ENCODE assay signal across 9 mouse cellular contexts in genomic region chr14:93891371-93891746, GRCm38 (mm10). TPM values are rescaled to one million over a fixed set of nuclear protein-coding genes. Genes with fewer than 3 reads are reported as not detected.
DNase-seq lines count a peak whose midpoint lies in the region; ATAC-seq and TF ChIP-seq lines count a peak whose summit lies in the region.
"Had no signal": no experiment of that assay in that cellular context is flagged by ENCODE, and none has a peak within 500 bp of the region (broad histone marks: within the 10 kb centered on the region; RNA-seq: fewer than 3 reads in every experiment).

No protein-coding gene starts in this region.

- peak overlapping the region; percentile 67 for H3K4me3 ChIP-seq in embryonic facial prominence, embryonic 15.5 days (replicated peaks)
- peak overlapping the region; percentile 46 for H3K4me3 ChIP-seq in intestine, postnatal 0 days (ENCODE audit: low read depth, low read length)
- peak overlapping the region; percentile 55 for H3K4me3 ChIP-seq in neural tube, embryonic 12.5 days
- no peak overlapping the region for H3K4me3 ChIP-seq in thymus, adult 2 months (ENCODE audit: control insufficient read depth, insufficient read depth, low read length)

- peak overlapping the region; percentile 88 for H3K27ac ChIP-seq in embryonic facial prominence, embryonic 15.5 days (replicated peaks)
- H3K27ac ChIP-seq in intestine, postnatal 0 days (ENCODE audit: low read depth, low read length), result no peak overlapping the region
- H3K27ac ChIP-seq in neural tube, embryonic 12.5 days, result peak overlapping the region; percentile 1; the same call in 1 of the 2 replicates
- H3K27ac ChIP-seq in thymus, adult 2 months (ENCODE audit: control insufficient read depth, insufficient read depth, low read length), result no peak overlapping the region

- no peak for DNase-seq in frontal cortex, postnatal 36 days (ENCODE audit: low spot score in 2 of 2)
- DNase-seq in 3T3-L1 (ENCODE audit: low read depth, low spot score), result peak; percentile 8
- DNase-seq in thymus, adult 2 months, result no peak
- no peak for DNase-seq in urinary bladder, postnatal 10 days (ENCODE audit: low spot score)

- no peaks in the 10 kb centered on the region for H3K27me3 ChIP-seq in embryonic facial prominence, embryonic 15.5 days
- H3K27me3 ChIP-seq in intestine, postnatal 0 days (replicated peaks; ENCODE audit: control insufficient read depth, insufficient read depth, low read length), result peaks cover 7% of the 10 kb centered on the region; the same call in 1 of the 2 replicates
- no peaks in the 10 kb centered on the region for H3K27me3 ChIP-seq in neural tube, embryonic 12.5 days (replicated peaks)
- H3K27me3 ChIP-seq in thymus, adult 2 months (ENCODE audit: control insufficient read depth, insufficient read depth, low read length), result no peaks in the 10 kb centered on the region

- peaks cover 15% of the 10 kb centered on the region; the same call in 1 of the 2 replicates for H3K4me1 ChIP-seq in embryonic facial prominence, embryonic 15.5 days
- H3K4me1 ChIP-seq in intestine, postnatal 0 days (replicated peaks; ENCODE audit: control insufficient read depth, insufficient read depth, low read length), result 0 out of 2 replicates have a peak, but pooled peaks cover 3% of the 10 kb centered on the region
- peaks cover 5% of the 10 kb centered on the region for H3K4me1 ChIP-seq in neural tube, embryonic 12.5 days
- H3K4me1 ChIP-seq in thymus, adult 2 months (replicated peaks; ENCODE audit: control insufficient read depth, insufficient read depth, low read length), result no peaks in the 10 kb centered on the region

- WGBS in embryonic facial prominence, embryonic 15.5 days, result under 1% methylated on average over 13 of the region's 13 CpGs
- 1% methylated on average over 13 of the region's 13 CpGs for WGBS in intestine, postnatal 0 days
- WGBS in neural tube, embryonic 12.5 days, result 1% methylated on average over 13 of the region's 13 CpGs
- 6% methylated on average over 13 of the region's 13 CpGs for WGBS in thymus, adult 2 months

- H3K4me2 ChIP-seq in embryonic facial prominence, embryonic 15.5 days (replicated peaks), result peak overlapping the region; percentile 86
- peak overlapping the region; percentile 70 for H3K4me2 ChIP-seq in intestine, postnatal 0 days (replicated peaks; ENCODE audit: low read depth)
- H3K4me2 ChIP-seq in neural tube, embryonic 12.5 days (replicated peaks), result peak overlapping the region; percentile 85

- TF ChIP-seq POLR2A in thymus, adult 2 months (IDR thresholded peaks at IDR 0.05; ENCODE audit: control insufficient read depth, extremely low read depth, insufficient read depth, low read length, poor library complexity), result no peak

- peak; percentile 14 for ATAC-seq in frontal cortex, adult (ENCODE audit: low TSS enrichment)
- ATAC-seq in embryonic facial prominence, embryonic 15.5 days (ENCODE audit: insufficient number of reproducible peaks, low FRiP score, low TSS enrichment, low read depth), result no peak
- ATAC-seq in intestine, postnatal 0 days, result no peak
- ATAC-seq in neural tube, embryonic 12.5 days (ENCODE audit: low FRiP score, low read depth), result peak; percentile 38; the same call in 1 of the 2 replicates

- no peaks in the 10 kb centered on the region for H3K36me3 ChIP-seq in embryonic facial prominence, embryonic 15.5 days
- no peaks in the 10 kb centered on the region for H3K36me3 ChIP-seq in intestine, postnatal 0 days (ENCODE audit: control insufficient read depth, insufficient read depth)
- H3K36me3 ChIP-seq in neural tube, embryonic 12.5 days, result peaks cover 3% of the 10 kb centered on the region; the same call in 1 of the 2 replicates
- H3K36me3 ChIP-seq in thymus, adult 2 months (ENCODE audit: control insufficient read depth, insufficient read depth, low read length), result no peaks in the 10 kb centered on the region

- no peak for TF ChIP-seq CTCF in intestine, postnatal 0 days (IDR thresholded peaks at IDR 0.05; ENCODE audit: low read depth)
- TF ChIP-seq CTCF in thymus, adult 2 months (IDR thresholded peaks at IDR 0.05; ENCODE audit: borderline replicate concordance, control insufficient read depth, extremely low read depth, insufficient read depth, low read length, poor library complexity), result no peak

- H3K9me3 ChIP-seq in embryonic facial prominence, embryonic 15.5 days (replicated peaks), result no peaks in the 10 kb centered on the region
- H3K9me3 ChIP-seq in intestine, postnatal 0 days (ENCODE audit: control insufficient read depth), result no peaks in the 10 kb centered on the region
- H3K9me3 ChIP-seq in neural tube, embryonic 12.5 days, result no peaks in the 10 kb centered on the region

- H3K9ac ChIP-seq in embryonic facial prominence, embryonic 15.5 days, result peak overlapping the region; percentile 55
- no peak overlapping the region; the same call in 1 of the 2 replicates for H3K9ac ChIP-seq in intestine, postnatal 0 days (ENCODE audit: low read depth, low read length)
- peak overlapping the region; percentile 62 for H3K9ac ChIP-seq in neural tube, embryonic 12.5 days

RNA-seq across cellular contexts. Expression of gene Pcdh9, which starts 0.9 kb away (rescaled TPM):
- 58.5 and 60.2 TPM in 2 replicates for polyA plus RNA-seq in embryonic facial prominence, embryonic 15.5 days (2015; fragmentation: Nextera tagmentation; extraction: Ambion mirVana)
- polyA plus RNA-seq in intestine, postnatal 0 days (2015; fragmentation: Nextera tagmentation; extraction: Ambion mirVana), result 3.6 TPM in 2 replicates
- 76.6 and 86.2 TPM in 2 replicates for polyA plus RNA-seq in neural tube, embryonic 12.5 days (2016; fragmentation: Nextera tagmentation; extraction: Ambion mirVana)
- 0.18 TPM in 1 of 2 replicates, not detected in the other for polyA plus RNA-seq in thymus, adult 2 months (2012; rRNA removed)
- polyA plus RNA-seq: C2C12 had no signal

Comparison
In these comparisons a context has a peak if more than half of its experiments do, and no peak if none do; other contexts are left out.
1. ATAC-seq: peak in frontal cortex, adult (single experiment) and neural tube, embryonic 12.5 days (single experiment); none in embryonic facial prominence, embryonic 15.5 days (single experiment) and intestine, postnatal 0 days (single experiment).
2. H3K27ac ChIP-seq: peak in embryonic facial prominence, embryonic 15.5 days (single experiment) and neural tube, embryonic 12.5 days (single experiment); none in intestine, postnatal 0 days (single experiment) and thymus, adult 2 months (single experiment).
3. RNA of gene Pcdh9, which starts 0.9 kb away (polyA plus RNA-seq): 76.6 to 86.2 TPM in neural tube, embryonic 12.5 days and 58.5 to 60.2 TPM in embryonic facial prominence, embryonic 15.5 days; 3.6 TPM in intestine, postnatal 0 days and 0.18 TPM in thymus, adult 2 months; every median in the first group is over 10 times any median in the second.
4. Peak in every context shown above with its lines, with median percentiles within 50 percentile points of each other: H3K4me2 ChIP-seq.